Mouse (Mus musculus): ENCODE measurements around the gene Fhl3. TPM values are rescaled to one million over a fixed set of nuclear protein-coding genes. Genes with fewer than 3 reads are reported as not detected.

Gene Fhl3
- polyA plus RNA-seq, 1 experiment, result 19.4 TPM

GRCm38 (mm10) chr4:124668078-124668477 is 32.4 kb upstream of the Fhl3 start:
- H3K36me3 ChIP-seq (ENCODE audit: control insufficient read depth, insufficient read depth, low read length), result no peaks in the 10 kb centered on the region
- TF ChIP-seq POLR2A (IDR thresholded peaks at IDR 0.05; ENCODE audit: low read depth, low read length) (no peak), CTCF (IDR thresholded peaks at IDR 0.05; ENCODE audit: extremely low read depth, insufficient read depth, insufficient read length, insufficient replicate concordance) (no peak)
- no peak for DNase-seq (ENCODE audit: low read depth in 1 of 2, low spot score in 2 of 2)
- H3K4me3 ChIP-seq (ENCODE audit: extremely low read depth, insufficient read depth, insufficient read length), result no peak overlapping the region
- H3K4me1 ChIP-seq (ENCODE audit: control insufficient read depth, insufficient read depth, insufficient read length), result no peaks in the 10 kb centered on the region
- 26% methylated on average over 8 of the region's 8 CpGs for WGBS
- H3K27me3 ChIP-seq (ENCODE audit: control insufficient read depth, insufficient read depth, low read length), result no peaks in the 10 kb centered on the region
- H3K27ac ChIP-seq (ENCODE audit: insufficient read depth, low read length), result no peak overlapping the region

DNA sequence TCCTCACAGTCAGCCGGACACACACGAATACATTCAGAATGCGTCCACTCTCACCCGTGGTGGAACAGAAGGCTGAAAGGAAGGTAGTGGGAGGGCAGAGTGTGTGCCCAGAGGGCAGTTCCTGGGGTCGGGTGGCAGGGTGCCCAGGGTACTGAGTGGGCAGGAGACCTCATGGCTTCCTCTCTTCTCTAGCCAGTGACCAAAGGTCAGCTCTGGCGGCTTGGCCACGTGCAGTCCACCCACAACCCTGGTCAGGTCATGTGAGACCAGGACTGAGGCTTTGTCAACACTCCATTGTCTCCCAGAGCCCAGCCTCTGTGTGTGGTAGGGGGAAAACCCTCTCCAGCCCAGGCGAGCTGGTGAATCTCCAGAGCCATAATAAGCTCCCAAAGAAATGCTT is 30.3 kb upstream of the Fhl3 start:
- Histone ChIP-seq H3K4me1 (ENCODE audit: control insufficient read depth, insufficient read depth, insufficient read length) (no peaks in the 10 kb centered on the region), H3K27ac (ENCODE audit: insufficient read depth, low read length) (no peak overlapping the region), H3K36me3 (ENCODE audit: control insufficient read depth, insufficient read depth, low read length) (no peaks in the 10 kb centered on the region), H3K4me3 (ENCODE audit: extremely low read depth, insufficient read depth, insufficient read length) (no peak overlapping the region), H3K27me3 (ENCODE audit: control insufficient read depth, insufficient read depth, low read length) (no peaks in the 10 kb centered on the region; the same call in 1 of the 2 replicates)
- no peak for TF ChIP-seq CTCF (IDR thresholded peaks at IDR 0.05; ENCODE audit: extremely low read depth, insufficient read depth, insufficient read length, insufficient replicate concordance)
- no peak for TF ChIP-seq POLR2A (IDR thresholded peaks at IDR 0.05; ENCODE audit: low read depth, low read length)
- 62% methylated on average over 8 of the region's 8 CpGs for WGBS
- no peak for DNase-seq (ENCODE audit: low read depth in 1 of 2, low spot score in 2 of 2)

GRCm38 (mm10) chr4:124671583-124671982 is 28.9 kb upstream of the Fhl3 start:
- Histone ChIP-seq H3K36me3 (ENCODE audit: control insufficient read depth, insufficient read depth, low read length) (no peaks in the 10 kb centered on the region; the same call in 1 of the 2 replicates), H3K4me3 (ENCODE audit: extremely low read depth, insufficient read depth, insufficient read length) (no peak overlapping the region), H3K4me1 (ENCODE audit: control insufficient read depth, insufficient read depth, insufficient read length) (no peaks in the 10 kb centered on the region), H3K27ac (ENCODE audit: insufficient read depth, low read length) (no peak overlapping the region), H3K27me3 (ENCODE audit: control insufficient read depth, insufficient read depth, low read length) (no peaks in the 10 kb centered on the region; the same call in 1 of the 2 replicates)
- no peak for DNase-seq (ENCODE audit: low read depth in 1 of 2, low spot score in 2 of 2)
- TF ChIP-seq POLR2A (IDR thresholded peaks at IDR 0.05; ENCODE audit: low read depth, low read length) (no peak), CTCF (IDR thresholded peaks at IDR 0.05; ENCODE audit: extremely low read depth, insufficient read depth, insufficient read length, insufficient replicate concordance) (no peak)
- WGBS, result 15% methylated on average over 7 of the region's 7 CpGs

- DNase-seq (ENCODE audit: low read depth in 1 of 2, low spot score in 2 of 2), result no peak
- no peaks in the 10 kb centered on the region; the same call in 1 of the 2 replicates for H3K27me3 ChIP-seq (ENCODE audit: control insufficient read depth, insufficient read depth, low read length)
- peaks cover 3% of the 10 kb centered on the region; the same call in 1 of the 2 replicates for H3K36me3 ChIP-seq (ENCODE audit: control insufficient read depth, insufficient read depth, low read length)
- TF ChIP-seq CTCF (IDR thresholded peaks at IDR 0.05; ENCODE audit: extremely low read depth, insufficient read depth, insufficient read length, insufficient replicate concordance) (no peak), POLR2A (IDR thresholded peaks at IDR 0.05; ENCODE audit: low read depth, low read length) (no peak)
- no peak overlapping the region for H3K27ac ChIP-seq (ENCODE audit: insufficient read depth, low read length)
- no peaks in the 10 kb centered on the region for H3K4me1 ChIP-seq (ENCODE audit: control insufficient read depth, insufficient read depth, insufficient read length)
- 13% methylated on average over 31 of the region's 31 CpGs for WGBS
- no peak overlapping the region for H3K4me3 ChIP-seq (ENCODE audit: extremely low read depth, insufficient read depth, insufficient read length)
Observed at GRCm38 (mm10) chr4:124672347-124673320, 27.9 kb upstream of the Fhl3 start.

- no peak for TF ChIP-seq CTCF (IDR thresholded peaks at IDR 0.05; ENCODE audit: extremely low read depth, insufficient read depth, insufficient read length, insufficient replicate concordance)
- no peak for TF ChIP-seq POLR2A (IDR thresholded peaks at IDR 0.05; ENCODE audit: low read depth, low read length)
- no peak for DNase-seq (ENCODE audit: low read depth in 1 of 2, low spot score in 2 of 2)
- no peaks in the 10 kb centered on the region; the same call in 1 of the 2 replicates for H3K27me3 ChIP-seq (ENCODE audit: control insufficient read depth, insufficient read depth, low read length)
- no peaks in the 10 kb centered on the region for H3K4me1 ChIP-seq (ENCODE audit: control insufficient read depth, insufficient read depth, insufficient read length)
- H3K4me3 ChIP-seq (ENCODE audit: extremely low read depth, insufficient read depth, insufficient read length), result no peak overlapping the region
- WGBS, result 86% methylated on average over 17 of the region's 17 CpGs
- peaks cover 9% of the 10 kb centered on the region for H3K36me3 ChIP-seq (ENCODE audit: control insufficient read depth, insufficient read depth, low read length)
- no peak overlapping the region for H3K27ac ChIP-seq (ENCODE audit: insufficient read depth, low read length)
Observed at GRCm38 (mm10) chr4:124674334-124675032, 26.0 kb upstream of the Fhl3 start.

GRCm38 (mm10) chr4:124675037-124675436 is 25.5 kb upstream of the Fhl3 start:
- H3K36me3 ChIP-seq (ENCODE audit: control insufficient read depth, insufficient read depth, low read length), result peaks cover 11% of the 10 kb centered on the region
- H3K4me3 ChIP-seq (ENCODE audit: extremely low read depth, insufficient read depth, insufficient read length), result no peak overlapping the region
- H3K27ac ChIP-seq (ENCODE audit: insufficient read depth, low read length), result no peak overlapping the region
- no peaks in the 10 kb centered on the region for H3K4me1 ChIP-seq (ENCODE audit: control insufficient read depth, insufficient read depth, insufficient read length)
- DNase-seq (ENCODE audit: low read depth in 1 of 2, low spot score in 2 of 2), result no peak
- 16% methylated on average over 4 of the region's 4 CpGs for WGBS
- TF ChIP-seq CTCF (IDR thresholded peaks at IDR 0.05; ENCODE audit: extremely low read depth, insufficient read depth, insufficient read length, insufficient replicate concordance) (peak; percentile 75), POLR2A (IDR thresholded peaks at IDR 0.05; ENCODE audit: low read depth, low read length) (no peak)
- H3K27me3 ChIP-seq (ENCODE audit: control insufficient read depth, insufficient read depth, low read length), result no peaks in the 10 kb centered on the region; the same call in 1 of the 2 replicates

Data from spleen, adult 2 months (tissue).